Mouse (Mus musculus): Measurements from ENCODE around the gene Mest. TPM values are rescaled to one million over a fixed set of nuclear protein-coding genes. Genes with fewer than 3 reads are reported as not detected.
A peak's percentile ranks its signal among the peaks of the same experiment; 100 is the strongest.

The Mest gene
- 10 to 100 TPM; 43.1 to 65.9 (median 50.6) TPM for total RNA-seq (2022)

- no peak for DNase-seq (ENCODE audit: low spot score in 2 of 2)
These were observed at the start of gene Mest for GRCm38 (mm10) chr6:30723331-30723730. Mest (plus strand) TSS chr6:30723547.

DNA sequence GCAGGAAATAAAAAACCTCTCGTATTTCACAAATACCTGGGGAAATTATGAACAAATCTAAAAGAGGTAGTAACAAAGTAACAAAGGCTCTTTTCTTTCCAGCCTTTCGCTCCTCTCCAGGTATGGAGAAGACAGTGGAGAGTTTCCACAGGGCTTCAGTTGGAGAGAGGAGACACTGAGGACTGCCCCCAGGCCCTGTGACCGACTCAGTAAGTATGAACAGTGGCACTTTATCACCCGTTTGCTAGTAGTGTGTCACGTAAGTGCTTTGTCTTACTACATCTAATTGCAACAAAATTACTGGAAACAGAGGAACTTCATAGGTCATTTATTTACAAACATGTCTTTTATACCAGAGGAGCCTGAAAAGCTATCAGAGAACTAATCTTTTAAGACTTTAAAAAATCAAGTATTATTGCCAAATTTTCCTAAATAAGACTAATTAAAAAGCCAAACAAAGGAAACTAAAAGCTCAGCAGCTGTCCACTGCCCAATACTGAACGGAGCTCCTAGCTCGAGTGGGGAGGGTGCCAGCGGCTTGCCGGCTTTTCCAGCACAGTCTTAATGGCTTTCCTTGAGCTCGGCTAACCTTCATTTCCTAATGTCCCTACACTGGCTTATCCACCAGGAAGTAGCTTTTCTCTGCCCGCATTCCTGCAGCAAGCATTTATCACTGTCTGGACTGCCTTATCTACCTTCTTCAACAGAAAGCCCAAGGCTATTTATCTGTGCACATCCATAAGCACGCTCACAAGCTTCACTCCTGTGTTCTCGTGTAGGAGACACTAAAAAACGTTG is 49.4 kb upstream of the Mest start:
- DNase-seq (ENCODE audit: low spot score in 2 of 2), result no peak

- no peak for DNase-seq (ENCODE audit: low spot score in 2 of 2)
These were observed 48.5 kb upstream of the Mest start for GRCm38 (mm10) chr6:30674714-30675280.

GRCm38 (mm10) chr6:30675281-30675771 is 48.0 kb upstream of the Mest start:
- DNase-seq (ENCODE audit: low spot score in 2 of 2), result no peak

DNA sequence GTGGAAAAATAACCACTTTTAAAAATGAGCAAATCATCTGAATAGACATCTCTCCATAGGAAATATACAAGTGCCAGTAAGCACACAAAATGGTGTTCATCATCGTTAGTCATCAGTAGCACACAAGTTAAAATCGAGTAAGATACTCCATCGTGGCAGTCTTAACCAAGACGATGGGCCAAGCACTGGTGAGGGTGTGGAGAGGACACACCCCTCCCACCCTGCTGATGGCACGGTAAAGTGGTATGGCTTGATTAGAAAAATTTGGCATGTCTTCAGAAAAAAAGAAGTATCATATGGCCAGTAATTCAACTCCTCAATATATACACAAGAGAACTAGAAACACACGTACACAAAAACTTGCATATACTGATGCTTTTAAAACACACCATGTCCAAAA is 46.8 kb upstream of the Mest start:
- no peak for DNase-seq (ENCODE audit: low spot score in 2 of 2)

GRCm38 (mm10) chr6:30677591-30677990 is 45.8 kb upstream of the Mest start:
- DNase-seq (ENCODE audit: low spot score in 2 of 2), result no peak

GRCm38 (mm10) chr6:30678482-30678881 is 44.9 kb upstream of the Mest start:
- DNase-seq (ENCODE audit: low spot score in 2 of 2), result no peak

- DNase-seq (ENCODE audit: low spot score in 2 of 2), result no peak
These were observed 43.8 kb upstream of the Mest start for GRCm38 (mm10) chr6:30679567-30679966.

DNA sequence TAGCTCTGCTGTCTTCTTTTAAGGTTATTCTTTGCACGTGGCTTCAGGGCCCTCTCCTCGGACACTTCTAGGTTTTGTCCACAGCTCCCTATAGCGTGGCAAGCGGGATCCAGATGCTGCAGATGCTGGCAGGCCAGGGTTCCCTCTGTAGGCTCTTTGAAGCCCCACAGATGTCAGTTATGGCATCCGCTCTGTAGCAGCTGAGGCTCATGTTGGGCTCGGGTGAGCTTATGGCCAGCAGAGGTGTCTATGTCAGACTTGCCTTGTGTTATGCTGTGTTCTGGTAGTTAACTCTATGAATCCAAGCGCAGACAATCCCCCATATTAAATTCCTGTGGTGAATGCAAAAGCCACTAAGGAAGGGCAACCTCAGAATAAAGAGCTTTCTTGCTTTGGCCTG is 42.9 kb upstream of the Mest start:
- no peak for DNase-seq (ENCODE audit: low spot score in 2 of 2)

DNA sequence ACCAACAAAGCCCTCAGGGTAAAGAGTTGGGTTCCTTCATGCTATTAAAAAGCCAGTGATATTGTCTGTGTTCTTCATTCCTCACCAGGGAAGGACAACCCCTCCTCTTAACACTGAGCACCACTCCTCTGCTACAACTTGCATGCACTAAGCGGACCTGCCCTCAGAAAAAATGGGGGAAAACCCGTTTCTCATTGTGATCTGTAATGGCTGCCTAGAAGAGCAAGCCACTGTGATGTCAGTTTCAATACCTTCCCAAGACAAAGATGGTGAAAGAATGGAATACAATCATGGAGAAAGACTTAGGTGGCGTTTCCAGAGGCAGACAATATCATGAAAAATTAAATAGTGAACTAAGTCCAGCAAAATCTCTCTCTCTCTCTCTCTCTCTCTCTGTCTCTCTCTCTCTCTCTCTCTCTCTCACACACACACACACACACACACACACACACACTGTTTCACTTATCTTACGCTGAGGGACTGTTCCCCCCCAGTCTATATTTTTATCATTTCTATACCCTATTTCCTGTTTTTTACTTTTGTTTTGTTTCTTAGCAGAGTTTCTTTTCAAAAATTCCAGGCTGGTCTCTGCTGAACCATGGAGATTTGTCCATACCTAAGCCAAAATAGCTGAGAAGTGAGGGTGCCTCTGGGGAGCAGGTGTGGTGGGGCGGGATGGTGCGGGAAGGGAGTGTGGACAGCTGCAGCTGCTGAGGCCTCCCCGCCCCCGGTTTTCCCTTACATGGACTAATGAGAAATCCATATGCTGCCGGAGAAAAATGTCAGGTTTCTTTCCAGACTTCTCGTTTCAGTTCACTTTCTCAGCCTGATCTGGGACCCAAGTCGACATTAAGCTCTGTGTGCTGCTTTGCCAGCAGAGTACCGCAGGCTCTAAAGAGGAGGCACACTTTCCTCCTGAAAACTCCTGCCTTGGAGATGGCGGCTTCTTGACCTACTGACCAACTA is 41.1 kb upstream of the Mest start:
- no peak for DNase-seq (ENCODE audit: low spot score in 2 of 2)

DNA sequence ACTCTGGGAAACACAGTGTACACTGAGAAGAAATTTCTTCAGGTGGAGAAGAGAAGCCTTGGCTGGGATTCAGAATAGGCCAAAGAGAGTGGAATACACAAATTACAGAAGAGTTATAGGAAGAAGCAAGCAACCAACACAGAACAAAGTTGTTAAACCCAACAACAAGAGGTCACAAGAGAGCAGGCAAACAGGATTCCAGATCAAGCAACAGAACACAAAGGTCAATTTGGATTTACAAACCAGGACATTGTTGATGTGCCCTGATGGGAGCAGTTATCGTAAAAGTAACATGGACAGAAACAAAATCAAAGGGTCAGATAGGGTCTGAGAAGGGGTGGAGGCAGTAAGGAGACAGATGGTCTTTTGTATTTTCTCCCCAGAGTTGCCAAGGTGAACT is 38.8 kb upstream of the Mest start:
- no peak for DNase-seq (ENCODE audit: low spot score in 2 of 2)

- no peak for DNase-seq (ENCODE audit: low spot score in 2 of 2)
These were observed 36.1 kb upstream of the Mest start for GRCm38 (mm10) chr6:30687198-30687597.

DNA sequence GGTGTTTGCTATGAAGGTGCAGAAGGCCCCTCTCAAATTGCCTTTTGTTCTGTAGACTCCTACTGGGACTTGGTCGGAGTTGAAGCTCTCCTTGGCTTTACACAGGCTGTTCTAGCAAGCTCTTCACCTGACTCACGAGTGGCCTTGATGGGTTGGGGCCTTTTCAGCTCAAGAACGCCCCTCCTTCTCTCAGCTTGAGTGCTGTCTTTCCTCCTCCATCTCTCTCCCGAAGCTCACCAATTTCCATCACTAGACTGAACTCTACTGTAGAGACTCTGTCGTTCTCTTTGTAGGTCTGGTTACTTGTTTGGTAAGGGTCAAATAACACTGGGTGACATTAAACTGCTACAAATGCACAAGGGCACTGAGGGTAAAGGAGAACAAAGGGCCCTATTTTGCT is 30.5 kb upstream of the Mest start:
- DNase-seq (ENCODE audit: low spot score in 2 of 2), result no peak

GRCm38 (mm10) chr6:30693350-30693991 is 29.9 kb upstream of the Mest start, which contains the start of gene Cep41:
Cep41 (minus strand) TSS chr6:30693749.
- peak; percentile 96 to 98 for DNase-seq (ENCODE audit: low spot score in 2 of 2)

GRCm38 (mm10) chr6:30694209-30694608 is 29.1 kb upstream of the Mest start:
- peak; percentile 49 to 51 for DNase-seq (ENCODE audit: low spot score in 2 of 2)

DNA sequence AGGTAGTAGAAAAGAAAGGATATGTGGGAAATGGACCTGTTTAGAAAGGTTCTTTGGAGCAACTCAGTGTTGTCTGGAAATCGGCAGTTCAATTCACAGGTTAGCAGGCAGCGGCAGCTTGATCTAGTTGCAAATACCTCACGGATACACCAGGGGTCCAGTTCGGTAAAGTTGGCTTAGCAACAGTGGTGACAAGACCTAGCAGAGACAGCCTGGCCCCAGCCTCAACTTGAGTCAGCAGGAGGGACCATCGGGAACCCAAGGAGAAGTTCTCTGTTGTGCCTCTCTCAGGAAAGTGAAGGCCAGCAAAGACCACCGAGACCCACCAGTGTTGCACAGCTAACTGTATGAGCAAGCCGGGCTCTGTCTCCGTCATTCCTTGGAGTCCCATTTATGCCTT is 28.2 kb upstream of the Mest start:
- DNase-seq (ENCODE audit: low spot score in 2 of 2), result no peak

- no peak for DNase-seq (ENCODE audit: low spot score in 2 of 2)
These were observed 25.9 kb upstream of the Mest start for GRCm38 (mm10) chr6:30697464-30697863.

- DNase-seq (ENCODE audit: low spot score in 2 of 2), result no peak
These were observed 25.3 kb upstream of the Mest start for GRCm38 (mm10) chr6:30698036-30698435.

GRCm38 (mm10) chr6:30700182-30700581 is 23.2 kb upstream of the Mest start:
- DNase-seq (ENCODE audit: low spot score in 2 of 2), result no peak

DNA sequence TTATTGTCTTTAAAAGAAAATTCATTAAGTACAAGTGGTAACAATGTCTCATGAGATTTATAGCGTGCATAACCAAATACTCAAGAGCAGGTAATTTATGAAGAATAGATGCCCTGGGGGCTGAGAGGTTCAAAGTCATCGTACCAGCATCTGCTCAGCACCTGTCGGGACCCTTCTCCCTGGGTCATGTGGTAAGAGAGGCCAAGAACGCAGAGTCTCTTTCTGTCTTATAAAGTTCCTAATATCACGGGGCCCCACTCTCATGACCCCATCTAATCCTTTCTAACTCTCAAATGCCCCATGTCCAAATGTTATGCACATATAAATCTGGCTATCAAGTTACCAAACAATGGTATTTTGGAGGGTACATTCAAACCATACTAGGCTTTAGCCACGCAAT is 20.5 kb upstream of the Mest start:
- no peak for DNase-seq (ENCODE audit: low spot score in 2 of 2)

DNA sequence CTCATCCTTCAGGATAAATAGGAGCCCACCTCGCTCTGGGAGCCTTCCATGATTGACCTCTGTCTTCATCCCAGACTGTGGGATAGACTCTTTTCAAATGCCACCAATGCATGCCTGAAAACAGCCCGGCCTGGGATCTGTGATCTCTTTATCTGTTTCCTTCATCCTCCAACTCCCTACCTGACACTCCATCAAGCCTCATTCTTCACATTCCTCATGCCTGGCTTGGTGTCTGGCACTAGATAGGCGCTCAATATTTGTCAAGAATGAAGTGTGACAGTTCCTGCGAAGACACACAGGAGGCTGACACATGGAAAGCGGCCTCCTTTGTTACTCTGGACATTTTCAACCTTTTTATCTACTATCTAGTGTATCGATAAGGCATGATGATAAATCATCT is 19.9 kb upstream of the Mest start:
- no peak for DNase-seq (ENCODE audit: low spot score in 2 of 2)
